Mouse (Mus musculus): ENCODE measurements around the gene Cel. TPM values are rescaled to one million over a fixed set of nuclear protein-coding genes. Genes with fewer than 3 reads are reported as not detected.

Cel gene
- total and polyA plus RNA-seq, 2 experiments from 2014 or later = not detected

DNA sequence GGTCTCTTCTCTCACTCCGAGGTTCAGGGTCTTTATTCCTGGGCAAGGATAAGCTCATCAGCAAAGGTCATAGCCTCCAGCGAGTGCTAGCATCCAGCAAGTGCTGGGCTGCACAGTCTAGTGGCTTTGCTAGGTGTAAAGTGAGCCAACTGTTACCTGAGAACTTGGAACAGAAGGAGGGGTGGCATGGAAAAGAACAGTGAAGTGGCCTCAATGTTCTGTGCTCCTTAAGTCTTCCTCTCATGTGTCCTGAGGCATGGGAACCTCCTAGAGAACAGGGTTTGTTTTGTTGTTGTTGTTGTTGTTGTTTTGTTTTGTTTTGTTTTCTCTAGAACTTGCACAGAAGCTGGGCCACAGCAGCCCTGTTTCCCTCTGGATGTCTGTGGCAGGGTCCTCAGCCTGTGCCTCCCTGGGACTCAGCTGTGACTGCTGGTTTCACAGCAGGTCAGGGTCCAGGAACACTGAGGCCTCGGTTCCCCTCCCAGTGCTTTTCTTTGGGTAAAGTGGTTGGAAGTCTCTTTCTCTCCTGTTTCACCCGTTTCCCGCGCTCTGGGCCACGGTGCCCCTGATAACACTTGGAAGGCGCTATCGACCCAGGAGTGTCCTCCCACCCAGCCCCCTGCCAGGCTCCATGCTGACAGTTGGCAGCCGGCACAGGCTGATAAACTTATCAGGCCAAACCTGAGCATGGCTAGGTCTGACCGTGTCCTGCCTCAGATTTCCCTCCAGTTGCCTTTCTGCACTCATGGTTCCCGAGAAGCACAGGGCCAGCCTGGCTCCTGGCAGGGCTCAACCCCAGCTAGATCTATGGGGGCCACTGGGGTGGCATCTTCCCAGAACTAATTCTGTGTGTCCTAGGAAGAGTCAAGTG is 38.8 kb upstream of the Cel start:
- Histone ChIP-seq H3K27ac (ENCODE audit: low read depth) (no peak overlapping the region), H3K4me3 (ENCODE audit: low read depth, low read length) (no peak overlapping the region), H3K36me3 (replicated peaks; ENCODE audit: control insufficient read depth, insufficient read depth, low read length) (no peaks in the 10 kb centered on the region), H3K9ac (replicated peaks; ENCODE audit: low read depth, low read length) (no peak overlapping the region), H3K4me2 (ENCODE audit: low read depth, low read length) (no peak overlapping the region), H3K4me1 (ENCODE audit: control insufficient read depth, insufficient read depth) (no peaks in the 10 kb centered on the region; the same call in 1 of the 2 replicates), H3K27me3 (ENCODE audit: control insufficient read depth, insufficient read depth, low read length) (no peaks in the 10 kb centered on the region), H3K9me3 (replicated peaks; ENCODE audit: control insufficient read depth, low read length) (no peaks in the 10 kb centered on the region)
- ATAC-seq (ENCODE audit: insufficient read depth, low read depth) (no peak), DNase-seq (ENCODE audit: low spot score) (no peak)
- 22% methylated on average over 12 of the region's 12 CpGs for WGBS
- TF ChIP-seq EP300 (IDR thresholded peaks at IDR 0.05; ENCODE audit: low read depth) (no peak), CTCF (IDR thresholded peaks at IDR 0.05; ENCODE audit: low read depth) (no peak)

DNA sequence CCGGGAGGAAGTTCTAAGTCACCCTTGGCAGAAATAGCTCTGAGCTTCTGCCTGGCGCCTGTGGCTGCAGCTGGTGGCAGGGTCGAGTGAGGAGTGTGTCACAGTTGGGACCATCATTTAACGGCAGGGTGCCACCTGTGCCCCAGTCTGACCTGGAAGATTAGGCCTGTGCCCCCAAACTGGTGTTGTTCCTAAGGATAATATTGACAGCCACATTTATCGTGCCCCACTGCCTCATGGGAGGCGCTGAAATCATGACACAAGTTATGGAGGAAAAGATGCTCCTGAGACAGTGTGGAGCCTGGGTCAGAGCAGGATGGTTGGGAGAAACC is 36.3 kb upstream of the Cel start:
- Histone ChIP-seq H3K4me1 (ENCODE audit: control insufficient read depth, insufficient read depth) (no peaks in the 10 kb centered on the region; the same call in 1 of the 2 replicates), H3K27ac (ENCODE audit: low read depth) (no peak overlapping the region), H3K4me3 (ENCODE audit: low read depth, low read length) (no peak overlapping the region), H3K9me3 (replicated peaks; ENCODE audit: control insufficient read depth, low read length) (no peaks in the 10 kb centered on the region), H3K4me2 (ENCODE audit: low read depth, low read length) (no peak overlapping the region), H3K36me3 (replicated peaks; ENCODE audit: control insufficient read depth, insufficient read depth, low read length) (no peaks in the 10 kb centered on the region), H3K27me3 (ENCODE audit: control insufficient read depth, insufficient read depth, low read length) (no peaks in the 10 kb centered on the region), H3K9ac (replicated peaks; ENCODE audit: low read depth, low read length) (no peak overlapping the region)
- no peak for TF ChIP-seq EP300 (IDR thresholded peaks at IDR 0.05; ENCODE audit: low read depth)
- no peak for TF ChIP-seq CTCF (IDR thresholded peaks at IDR 0.05; ENCODE audit: low read depth)
- ATAC-seq (ENCODE audit: insufficient read depth, low read depth) = no peak
- DNase-seq (ENCODE audit: low spot score) = no peak
- 41% methylated on average over 6 of the region's 6 CpGs for WGBS

DNA sequence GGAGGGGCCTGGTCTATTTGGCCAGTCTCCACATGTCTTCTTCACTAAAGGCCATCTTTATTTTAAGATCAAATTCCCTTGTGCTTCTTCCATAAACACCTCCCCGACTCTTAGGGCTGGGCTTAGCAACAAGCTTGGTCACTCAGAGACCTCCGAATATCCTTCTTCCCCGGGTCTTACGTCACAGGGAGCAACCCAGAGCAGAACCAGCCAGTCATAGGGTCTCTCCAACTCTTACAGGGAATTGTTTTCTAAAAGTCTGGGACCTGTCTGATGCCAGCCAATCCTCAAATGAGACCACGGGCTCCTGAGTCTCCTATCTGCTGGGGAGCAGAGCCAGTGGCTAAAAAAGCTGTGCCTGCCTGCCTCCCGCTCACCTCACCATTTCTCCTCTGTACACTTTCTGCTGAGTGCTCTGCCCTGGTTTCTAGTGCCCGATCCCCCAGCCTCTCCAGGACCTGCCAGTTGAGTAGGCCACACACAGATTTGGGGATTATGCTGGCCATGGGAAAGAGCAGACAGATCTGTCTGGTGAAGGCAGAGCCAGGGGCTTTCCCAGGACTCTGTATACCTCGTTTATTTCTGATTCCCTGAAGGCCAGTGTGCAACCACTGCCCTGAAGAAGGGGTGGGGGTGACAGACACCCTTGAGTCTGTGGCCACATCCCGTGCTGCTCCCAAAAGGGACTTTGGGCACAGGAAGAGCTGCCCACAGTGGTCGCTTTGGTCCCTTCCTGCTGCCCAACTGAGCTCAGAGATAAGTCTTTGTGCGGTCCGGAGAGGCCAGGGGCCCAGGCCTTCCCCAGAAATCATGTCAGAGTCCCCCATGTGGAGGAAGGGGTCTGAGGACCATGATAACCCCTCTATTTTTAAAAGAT is 35.7 kb upstream of the Cel start:
- ATAC-seq (ENCODE audit: insufficient read depth, low read depth) = no peak

DNA sequence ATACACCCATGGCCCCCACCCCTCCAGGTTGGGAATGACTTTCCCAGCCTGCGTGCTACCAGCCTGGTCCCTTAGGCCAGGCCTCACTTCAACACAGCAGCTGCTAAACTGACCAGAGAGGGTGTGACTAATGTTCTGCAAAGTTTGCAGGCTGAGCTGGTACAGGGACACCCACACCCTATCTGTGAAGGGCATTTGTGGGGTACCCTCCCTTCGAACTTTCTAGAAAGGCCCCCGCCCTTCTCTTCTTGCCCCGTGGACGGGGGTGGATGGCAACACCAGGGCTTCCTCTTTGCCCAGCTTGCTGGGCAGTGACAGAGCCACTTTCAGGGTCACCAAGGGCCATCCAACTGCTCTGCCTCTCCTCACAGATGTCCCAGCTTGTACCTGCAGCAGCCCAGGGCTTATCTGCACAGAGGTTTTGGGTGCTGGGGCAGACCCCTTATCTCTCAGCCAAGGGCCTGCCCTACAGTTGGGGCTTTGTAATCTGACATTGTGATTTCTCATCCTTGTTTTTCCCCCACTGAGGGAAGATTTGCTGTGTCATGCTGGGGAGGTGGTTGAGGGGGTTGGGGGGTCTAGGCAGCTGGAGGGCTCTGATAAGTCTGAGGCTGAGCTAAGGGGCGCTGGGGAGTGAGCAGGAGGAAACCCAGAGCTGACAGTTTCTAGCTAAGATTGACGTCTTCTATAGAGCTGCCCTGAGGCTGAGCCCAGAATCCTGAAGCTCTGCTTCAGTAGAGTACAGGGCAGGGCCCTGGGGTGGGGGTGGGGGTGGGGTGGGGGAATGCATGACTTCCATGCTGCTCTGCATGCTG is 34.7 kb upstream of the Cel start:
- DNase-seq (ENCODE audit: low spot score) (no peak), ATAC-seq (ENCODE audit: insufficient read depth, low read depth) (no peak)
- Histone ChIP-seq H3K4me2 (ENCODE audit: low read depth, low read length) (no peak overlapping the region), H3K4me1 (ENCODE audit: control insufficient read depth, insufficient read depth) (no peaks in the 10 kb centered on the region; the same call in 1 of the 2 replicates), H3K27me3 (ENCODE audit: control insufficient read depth, insufficient read depth, low read length) (peaks cover 6% of the 10 kb centered on the region), H3K9ac (replicated peaks; ENCODE audit: low read depth, low read length) (no peak overlapping the region), H3K36me3 (replicated peaks; ENCODE audit: control insufficient read depth, insufficient read depth, low read length) (no peaks in the 10 kb centered on the region), H3K9me3 (replicated peaks; ENCODE audit: control insufficient read depth, low read length) (no peaks in the 10 kb centered on the region), H3K4me3 (ENCODE audit: low read depth, low read length) (no peak overlapping the region), H3K27ac (ENCODE audit: low read depth) (no peak overlapping the region)
- TF ChIP-seq CTCF (IDR thresholded peaks at IDR 0.05; ENCODE audit: low read depth) (no peak), EP300 (IDR thresholded peaks at IDR 0.05; ENCODE audit: low read depth) (no peak)
- 58% methylated on average over 7 of the region's 7 CpGs for WGBS

More for the DNA sequence above, 35.7 kb upstream of the Cel start:
- Histone ChIP-seq H3K27me3 (ENCODE audit: control insufficient read depth, insufficient read depth, low read length) (no peaks in the 10 kb centered on the region), H3K4me1 (ENCODE audit: control insufficient read depth, insufficient read depth) (no peaks in the 10 kb centered on the region; the same call in 1 of the 2 replicates), H3K4me2 (ENCODE audit: low read depth, low read length) (no peak overlapping the region), H3K4me3 (ENCODE audit: low read depth, low read length) (no peak overlapping the region), H3K9me3 (replicated peaks; ENCODE audit: control insufficient read depth, low read length) (no peaks in the 10 kb centered on the region), H3K27ac (ENCODE audit: low read depth) (no peak overlapping the region), H3K36me3 (replicated peaks; ENCODE audit: control insufficient read depth, insufficient read depth, low read length) (no peaks in the 10 kb centered on the region), H3K9ac (replicated peaks; ENCODE audit: low read depth, low read length) (no peak overlapping the region)
- no peak for DNase-seq (ENCODE audit: low spot score)
- 42% methylated on average over 12 of the region's 12 CpGs for WGBS
- TF ChIP-seq CTCF (IDR thresholded peaks at IDR 0.05; ENCODE audit: low read depth) (no peak), EP300 (IDR thresholded peaks at IDR 0.05; ENCODE audit: low read depth) (no peak)

DNA sequence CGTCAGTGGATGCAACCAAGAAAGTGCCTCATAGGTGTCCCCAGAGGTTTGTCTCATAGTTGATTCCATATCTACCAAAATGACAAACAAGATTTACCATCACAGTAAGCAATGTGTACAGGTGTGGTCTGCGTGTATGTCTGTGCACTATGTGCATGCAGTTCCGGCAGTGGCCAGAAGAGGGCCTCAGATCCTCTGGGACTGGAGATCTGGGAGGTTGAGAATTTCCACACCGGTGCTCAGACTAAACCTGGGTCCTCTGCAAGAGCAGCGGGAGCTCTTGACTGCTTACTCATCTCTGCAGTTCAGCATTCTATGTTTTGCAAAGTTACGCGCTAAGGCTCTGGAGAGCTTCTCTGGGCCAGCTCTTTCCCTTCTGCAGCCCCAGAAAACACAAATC is 33.8 kb upstream of the Cel start:
- H3K9ac ChIP-seq (replicated peaks; ENCODE audit: low read depth, low read length) = no peak overlapping the region
- WGBS = 89% methylated on average over 7 of the region's 7 CpGs
- no peak overlapping the region for H3K4me2 ChIP-seq (ENCODE audit: low read depth, low read length)
- no peak for ATAC-seq (ENCODE audit: insufficient read depth, low read depth)
- H3K36me3 ChIP-seq (replicated peaks; ENCODE audit: control insufficient read depth, insufficient read depth, low read length) = no peaks in the 10 kb centered on the region
- no peak for TF ChIP-seq EP300 (IDR thresholded peaks at IDR 0.05; ENCODE audit: low read depth)
- no peak for TF ChIP-seq CTCF (IDR thresholded peaks at IDR 0.05; ENCODE audit: low read depth)
- no peaks in the 10 kb centered on the region for H3K9me3 ChIP-seq (replicated peaks; ENCODE audit: control insufficient read depth, low read length)
- no peak overlapping the region for H3K27ac ChIP-seq (ENCODE audit: low read depth)
- no peaks in the 10 kb centered on the region for H3K4me1 ChIP-seq (ENCODE audit: control insufficient read depth, insufficient read depth)
- no peak overlapping the region for H3K4me3 ChIP-seq (ENCODE audit: low read depth, low read length)
- no peak for DNase-seq (ENCODE audit: low spot score)
- H3K27me3 ChIP-seq (ENCODE audit: control insufficient read depth, insufficient read depth, low read length) = peaks cover 6% of the 10 kb centered on the region
